ENCODE assay signal across 9 mouse cellular contexts in the genomic region with DNA sequence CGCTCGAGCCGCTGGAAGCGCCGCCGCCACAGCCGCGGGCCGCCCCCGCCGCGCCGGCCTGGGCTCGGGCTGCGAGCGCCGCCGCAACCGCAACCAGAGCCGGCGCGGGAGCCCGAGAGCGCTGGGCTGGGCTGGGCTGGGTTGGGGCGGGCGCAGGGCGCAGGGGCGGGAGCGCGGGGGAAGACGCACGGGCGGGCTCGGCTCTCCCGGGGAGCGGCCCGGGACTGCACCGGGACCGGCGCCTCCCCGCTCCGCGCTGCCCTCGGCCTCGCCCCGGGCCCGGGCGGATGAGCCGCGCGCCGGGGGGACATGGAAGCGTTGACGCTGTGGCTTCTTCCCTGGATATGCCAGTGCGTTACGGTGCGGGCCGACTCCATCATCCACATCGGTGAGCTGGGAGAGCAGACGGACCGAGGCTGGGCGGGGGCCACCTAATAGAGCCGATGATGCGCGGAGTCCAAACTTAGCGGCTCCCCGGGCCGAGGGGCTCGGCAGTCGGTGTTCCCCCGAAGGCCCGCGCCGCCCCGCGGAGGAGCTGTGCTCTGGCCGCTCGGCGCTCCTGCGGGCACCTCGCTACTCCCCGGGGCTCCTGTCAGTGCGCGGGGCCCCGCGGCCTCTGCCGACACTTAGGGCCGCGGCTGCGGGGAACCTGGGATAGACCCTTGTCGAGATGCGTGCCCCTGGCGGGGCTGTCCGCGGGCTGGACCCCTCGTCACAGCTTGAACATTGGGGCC. TPM values are rescaled to one million over a fixed set of nuclear protein-coding genes. Genes with fewer than 3 reads are reported as not detected.
A peak's percentile ranks its signal among the peaks of the same experiment; 100 is the strongest.
DNase-seq lines count a peak whose midpoint lies in the region; ATAC-seq and TF ChIP-seq lines count a peak whose summit lies in the region.
"Had no signal": no experiment of that assay in that cellular context is flagged by ENCODE, and none has a peak within 500 bp of the region (broad histone marks: within the 10 kb centered on the region; RNA-seq: fewer than 3 reads in every experiment).

A gene (plus strand): TSS at position 190 of the 734 bp plus-strand sequence.

- peaks cover 9% of the 10 kb centered on the region; the same call in 1 of the 2 replicates for H3K4me1 ChIP-seq in lung, embryonic 16.5 days (replicated peaks; ENCODE audit: control insufficient read depth, insufficient read depth, low read length)
- no peaks in the 10 kb centered on the region for H3K4me1 ChIP-seq in brown adipose tissue, adult 24 weeks (ENCODE audit: control insufficient read depth, insufficient read depth, insufficient read length, low read length)
- H3K4me1 ChIP-seq in liver, postnatal 0 days (ENCODE audit: insufficient read depth) = no peaks in the 10 kb centered on the region

- peak; percentile 64 for ATAC-seq in lung, embryonic 16.5 days (ENCODE audit: low read depth)
- no peak for ATAC-seq in liver, postnatal 0 days

- H3K4me3 ChIP-seq in lung, embryonic 16.5 days (ENCODE audit: low read length) = peak within 1 kb of the TSS; percentile 54
- peak within 1 kb of the TSS; percentile 39 for H3K4me3 ChIP-seq in brown adipose tissue, adult 24 weeks (ENCODE audit: insufficient read depth, low read depth, low read length)
- H3K4me3 ChIP-seq in layer of hippocampus, adult 2 months = peak within 1 kb of the TSS; percentile 79
- H3K4me3 ChIP-seq in liver, postnatal 0 days (ENCODE audit: low read depth, low read length) = peak within 1 kb of the TSS; percentile 35
- H3K4me3 ChIP-seq: myocyte had no signal

- H3K27ac ChIP-seq in lung, embryonic 16.5 days (ENCODE audit: low read length) = no peak within 1 kb of the TSS
- no peak within 1 kb of the TSS for H3K27ac ChIP-seq in brown adipose tissue, adult 24 weeks (replicated peaks; ENCODE audit: low read depth, low read length)
- peak within 1 kb of the TSS; percentile 95 for H3K27ac ChIP-seq in layer of hippocampus, adult 2 months
- no peak within 1 kb of the TSS for H3K27ac ChIP-seq in liver, postnatal 0 days (ENCODE audit: low read depth)

- under 1% methylated on average over 66 of the region's 96 CpGs for WGBS in lung, embryonic 16.5 days
- whole genome bisulfite sequencing in liver, postnatal 0 days (ENCODE audit: insufficient replicate concordance) = under 1% methylated on average over 70 of the region's 96 CpGs

- H3K27me3 ChIP-seq in lung, embryonic 16.5 days (ENCODE audit: control insufficient read depth, insufficient read depth, low read depth, low read length) = peaks cover 87% of the 10 kb centered on the region
- peaks cover 79% of the 10 kb centered on the region for H3K27me3 ChIP-seq in liver, postnatal 0 days (ENCODE audit: insufficient read depth, low read length)

- TF ChIP-seq EP300 in liver, postnatal 0 days (IDR thresholded peaks at IDR 0.05; ENCODE audit: low read depth) = no peak

- no peaks in the 10 kb centered on the region for H3K36me3 ChIP-seq in lung, embryonic 16.5 days (ENCODE audit: control insufficient read depth, insufficient read depth, low read length)
- no peaks in the 10 kb centered on the region for H3K36me3 ChIP-seq in liver, postnatal 0 days (replicated peaks; ENCODE audit: insufficient read depth, low read length)

- H3K9me3 ChIP-seq in lung, embryonic 16.5 days (ENCODE audit: control insufficient read depth, low read length) = no peaks in the 10 kb centered on the region
- no peaks in the 10 kb centered on the region for H3K9me3 ChIP-seq in liver, postnatal 0 days (ENCODE audit: low read length)

- peak; percentile 39 for TF ChIP-seq CTCF in layer of hippocampus, adult 2 months (conservative IDR thresholded peaks at IDR 0.05)
- TF ChIP-seq CTCF in liver, postnatal 0 days (IDR thresholded peaks at IDR 0.05; ENCODE audit: low read depth) = no peak

- no peak for DNase-seq in lung, postnatal 14 days
- DNase-seq in frontal cortex, adult 2 months (ENCODE audit: extremely low spot score in 1 of 2, low spot score in 1 of 2) = no peak
- peak in 1 of 2 experiments; percentile 36 for DNase-seq in layer of hippocampus, adult 2 months (ENCODE audit: low spot score in 2 of 2)
- peak; percentile 19 for DNase-seq in liver, postnatal 0 days
- DNase-seq in yolk sac, embryonic 10.5 days (ENCODE audit: low spot score) = peak; percentile 42
- no peak for DNase-seq in thymus, postnatal 0 days (ENCODE audit: low spot score)

- peak within 1 kb of the TSS; percentile 11; the same call in 1 of the 2 replicates for H3K9ac ChIP-seq in lung, embryonic 16.5 days (ENCODE audit: low read length)
- H3K9ac ChIP-seq in liver, postnatal 0 days (replicated peaks) = no peak within 1 kb of the TSS

- H3K4me2 ChIP-seq in lung, embryonic 16.5 days (ENCODE audit: low read depth, low read length) = peak within 1 kb of the TSS; percentile 84
- peak within 1 kb of the TSS; percentile 64 for H3K4me2 ChIP-seq in liver, postnatal 0 days (ENCODE audit: low read depth, low read length)

RNA-seq across cellular contexts. Expression of the gene that starts here (rescaled TPM):
- 0.51 and 0.54 TPM in 2 replicates for polyA plus RNA-seq in lung, embryonic 16.5 days (2015; fragmentation: Nextera tagmentation; extraction: Ambion mirVana)
- polyA plus RNA-seq in brown adipose tissue, adult 24 weeks (2012; ENCODE audit: insufficient read depth, insufficient read length, missing spikeins) = not detected in 2 replicates
- 19.4 and 20.7 TPM in 2 replicates for polyA plus RNA-seq in frontal cortex, adult 2 months (2012; rRNA removed)
- total RNA-seq in layer of hippocampus, adult 2 months (2021) = 10 to 100 TPM; 55.1 to 57.2 TPM
- polyA plus RNA-seq in liver, postnatal 0 days (2015; fragmentation: Nextera tagmentation; extraction: Ambion mirVana) = not detected in 2 replicates
- polyA plus RNA-seq in thymus, postnatal 0 days (2015; fragmentation: Nextera tagmentation; extraction: Ambion mirVana) = 0.05 and 0.08 TPM in 2 replicates
- polyA plus RNA-seq: myocyte had no signal

Comparison
In these comparisons a context has a peak if more than half of its experiments do, and no peak if none do; other contexts are left out.
1. RNA of the gene that starts here (polyA plus RNA-seq): 19.4 to 20.7 TPM in frontal cortex, adult 2 months; 0.51 to 0.54 TPM in lung, embryonic 16.5 days, not detected in liver, postnatal 0 days, 0.05 to 0.08 TPM in thymus, postnatal 0 days and not detected in brown adipose tissue, adult 24 weeks; every median in the first group is over 10 times any median in the second.
2. Peak in ATAC-seq, H3K4me3 ChIP-seq, H3K9ac ChIP-seq and H3K4me2 ChIP-seq in lung, embryonic 16.5 days; RNA of the gene not detected or under 1 TPM.
3. Peak in DNase-seq, H3K4me3 ChIP-seq and H3K4me2 ChIP-seq in liver, postnatal 0 days; RNA of the gene not detected or under 1 TPM.
4. Peak in every context shown above with its lines, with median percentiles within 50 percentile points of each other: H3K4me3 ChIP-seq.